Mouse (Mus musculus): ENCODE data around the gene E2f6.

E2f6 gene

DNA sequence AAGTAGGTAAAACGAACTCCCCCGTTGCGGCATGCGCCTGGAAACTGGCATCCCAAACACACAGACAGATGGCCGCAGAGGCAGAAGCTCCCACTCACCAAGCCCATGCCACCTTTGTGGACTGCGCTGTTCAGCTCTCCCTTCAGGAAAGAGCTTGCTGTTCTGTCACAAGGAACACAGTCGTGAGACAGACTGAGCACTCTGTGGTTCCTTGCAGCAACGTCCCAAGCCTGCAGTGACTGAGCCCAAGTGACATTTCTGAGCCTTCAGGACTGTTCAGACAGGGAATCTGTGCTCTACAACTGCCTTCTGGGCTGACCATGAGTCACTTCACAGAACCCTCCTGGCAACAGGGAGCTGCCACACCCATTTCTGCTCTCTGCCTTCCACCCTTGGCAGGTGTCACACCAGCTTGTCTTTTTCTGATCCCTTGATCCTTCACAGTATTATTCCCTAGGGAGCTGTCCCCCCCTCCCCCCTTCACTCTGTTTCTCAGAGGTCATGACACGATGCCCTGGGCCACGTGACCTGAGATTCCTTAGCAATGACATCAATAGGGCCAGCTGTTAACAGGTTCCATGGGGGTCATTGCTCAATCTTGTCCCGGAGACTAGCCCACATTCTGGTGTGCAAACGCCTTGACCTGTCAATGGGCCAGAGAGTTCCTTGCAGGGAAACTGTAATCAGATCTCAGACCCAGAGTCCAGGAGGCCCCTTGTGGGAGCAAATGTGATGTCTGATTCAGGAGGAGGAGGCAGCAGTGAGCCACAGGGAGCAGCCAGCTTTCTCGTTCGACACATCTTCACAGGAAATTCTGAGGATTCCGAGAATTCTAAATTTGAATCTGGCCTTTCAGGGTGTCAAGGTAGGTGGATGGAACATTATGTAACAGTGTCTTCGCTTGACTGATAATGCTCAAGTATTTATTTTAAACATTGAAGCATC lies 39.9 kb downstream of the E2f6 start:
- H3K36me3 ChIP-seq (ENCODE audit: control insufficient read depth, insufficient read depth, low read length, poor library complexity, severe bottlenecking): no peaks in the 10 kb centered on the region
- no peak for DNase-seq (ENCODE audit: low read depth, low spot score)
- H3K27me3 ChIP-seq (ENCODE audit: control insufficient read depth, insufficient read depth, low read length, poor library complexity, severe bottlenecking): no peaks in the 10 kb centered on the region

DNA sequence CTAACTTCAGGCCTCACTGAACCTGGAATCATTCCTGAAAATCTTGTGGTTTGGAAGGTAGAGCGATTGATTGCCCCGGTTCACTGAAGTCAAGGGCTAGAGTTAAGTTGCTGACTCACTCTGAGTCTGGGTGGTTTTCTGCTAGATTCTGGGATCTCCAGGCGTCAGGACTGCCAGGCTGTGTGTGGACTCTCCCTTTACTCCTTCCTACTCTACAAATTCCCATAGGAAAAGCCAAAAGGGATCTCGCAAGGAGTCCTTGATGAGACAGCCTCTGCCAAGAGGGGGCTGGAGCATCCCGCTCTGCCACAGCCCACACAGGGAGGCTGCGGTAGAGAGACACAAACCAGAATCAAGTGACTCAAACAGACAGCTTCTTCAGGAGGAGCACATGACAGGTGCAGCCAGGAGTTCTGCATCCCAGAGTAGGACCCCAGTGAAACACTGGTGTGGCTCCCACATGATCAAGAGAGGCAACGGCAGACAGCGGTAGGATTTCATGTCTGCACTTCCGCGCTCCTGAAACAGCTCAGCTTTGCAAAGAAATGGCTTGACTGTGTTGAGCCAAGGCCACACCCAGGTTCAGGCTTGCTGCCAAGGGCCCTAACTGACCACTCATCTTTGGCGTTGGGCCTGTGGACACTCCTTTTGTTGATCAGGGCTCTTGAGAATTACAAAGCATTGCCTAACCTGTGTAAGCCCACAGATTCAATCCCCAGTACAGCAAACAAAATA lies 42.8 kb downstream of the E2f6 start:
- H3K36me3 ChIP-seq (ENCODE audit: control insufficient read depth, insufficient read depth, low read length, poor library complexity, severe bottlenecking): no peaks in the 10 kb centered on the region
- no peaks in the 10 kb centered on the region for H3K27me3 ChIP-seq (ENCODE audit: control insufficient read depth, insufficient read depth, low read length, poor library complexity, severe bottlenecking)
- no peak for DNase-seq (ENCODE audit: low read depth, low spot score)

DNA sequence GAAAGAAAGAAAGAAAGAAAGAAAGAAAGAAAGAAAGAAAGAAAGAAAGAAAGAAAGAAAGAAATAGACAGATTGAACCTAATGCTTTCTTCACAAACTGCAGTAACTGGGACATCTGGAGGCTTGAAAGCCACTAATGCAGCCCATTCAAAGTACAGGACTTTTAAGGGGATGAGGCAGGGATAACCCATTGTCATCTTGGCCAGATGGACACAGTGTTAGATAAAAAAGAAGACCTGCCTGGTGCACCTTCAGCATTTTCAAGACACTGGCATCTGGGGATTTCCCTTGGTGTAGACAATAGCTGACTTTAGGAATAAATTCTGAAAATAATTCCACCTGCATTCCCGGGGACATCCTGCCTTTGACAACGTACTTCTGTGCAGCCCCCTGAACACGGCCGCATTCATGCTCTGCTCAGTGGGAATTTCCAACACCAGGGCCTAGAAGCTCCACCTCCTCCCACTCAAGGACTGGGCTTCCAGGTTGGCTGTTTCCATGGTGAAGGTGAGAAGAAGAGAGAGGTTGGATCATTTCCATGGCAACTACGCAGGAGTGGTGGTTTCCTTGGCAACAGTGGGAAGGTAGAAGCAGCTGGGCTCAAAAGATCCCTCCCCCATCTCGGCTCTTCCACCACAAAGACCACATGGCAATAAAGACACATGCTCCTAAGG lies 45.0 kb downstream of the E2f6 start:
- DNase-seq (ENCODE audit: low read depth, low spot score): no peak
- Histone ChIP-seq H3K27me3 (ENCODE audit: control insufficient read depth, insufficient read depth, low read length, poor library complexity, severe bottlenecking) (no peaks in the 10 kb centered on the region), H3K36me3 (ENCODE audit: control insufficient read depth, insufficient read depth, low read length, poor library complexity, severe bottlenecking) (no peaks in the 10 kb centered on the region)

DNA sequence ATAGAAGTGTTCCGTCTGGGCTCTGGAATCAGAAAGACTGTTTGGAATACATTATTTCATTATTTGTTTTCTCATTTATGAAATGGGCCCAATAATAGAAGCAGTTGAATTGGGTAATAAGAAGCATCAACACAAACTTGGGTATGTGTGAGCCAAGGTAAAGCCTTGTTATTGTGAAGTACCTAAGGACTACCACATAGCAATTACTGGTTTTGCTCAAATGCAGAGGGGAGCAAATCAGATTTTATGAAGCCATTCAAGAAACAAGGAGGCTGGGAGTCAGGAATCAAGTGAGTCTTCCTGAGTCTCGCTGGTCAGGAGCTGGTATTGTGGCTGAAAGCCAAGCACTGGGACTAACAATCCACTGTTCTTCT lies 45.5 kb downstream of the E2f6 start:
- Histone ChIP-seq H3K27me3 (ENCODE audit: control insufficient read depth, insufficient read depth, low read length, poor library complexity, severe bottlenecking) (no peaks in the 10 kb centered on the region), H3K36me3 (ENCODE audit: control insufficient read depth, insufficient read depth, low read length, poor library complexity, severe bottlenecking) (no peaks in the 10 kb centered on the region)
- no peak for DNase-seq (ENCODE audit: low read depth, low spot score)

DNA sequence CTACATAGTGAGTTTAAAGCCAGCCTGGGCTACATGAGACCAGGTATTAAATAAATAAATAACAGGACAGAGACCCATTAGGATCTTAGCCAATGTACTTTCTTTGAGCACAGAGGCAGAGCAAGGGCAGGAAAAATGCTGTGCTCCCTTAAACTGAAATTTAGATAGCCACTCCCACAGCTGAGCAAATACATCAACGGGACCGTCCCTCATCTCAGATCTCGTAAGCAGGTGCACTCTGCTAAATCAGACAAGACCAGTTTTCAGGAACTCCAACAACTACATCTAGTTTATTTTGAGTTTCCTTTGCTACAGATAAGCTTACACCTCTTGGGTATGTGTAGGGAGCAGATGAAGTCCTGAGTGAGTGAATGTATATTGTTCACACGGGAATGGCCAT lies 47.3 kb downstream of the E2f6 start:
- DNase-seq (ENCODE audit: low read depth, low spot score): peak; percentile 54
- no peaks in the 10 kb centered on the region for H3K27me3 ChIP-seq (ENCODE audit: control insufficient read depth, insufficient read depth, low read length, poor library complexity, severe bottlenecking)
- H3K36me3 ChIP-seq (ENCODE audit: control insufficient read depth, insufficient read depth, low read length, poor library complexity, severe bottlenecking): no peaks in the 10 kb centered on the region

DNA sequence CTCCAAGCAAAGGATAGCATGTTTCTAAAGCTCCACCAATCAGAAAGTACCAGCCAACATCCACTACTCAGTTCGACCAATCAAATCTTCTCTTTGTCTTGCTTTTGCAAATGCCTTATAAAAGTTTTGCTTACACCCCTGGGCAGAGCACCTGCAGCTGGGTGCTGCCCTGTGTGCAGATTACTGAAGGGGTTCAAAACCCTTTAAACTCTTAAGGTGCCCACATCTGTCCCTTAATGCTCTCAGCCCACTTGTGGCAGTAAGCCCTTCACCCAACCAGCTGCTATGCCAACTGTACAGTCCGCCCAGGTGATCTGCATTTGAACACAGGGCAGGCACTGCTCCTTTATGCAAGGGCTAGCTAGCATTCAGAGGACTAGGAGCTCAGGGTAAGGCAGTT lies 49.0 kb downstream of the E2f6 start:
- Histone ChIP-seq H3K27me3 (ENCODE audit: control insufficient read depth, insufficient read depth, low read length, poor library complexity, severe bottlenecking) (no peaks in the 10 kb centered on the region), H3K36me3 (ENCODE audit: control insufficient read depth, insufficient read depth, low read length, poor library complexity, severe bottlenecking) (no peaks in the 10 kb centered on the region)
- no peak for DNase-seq (ENCODE audit: low read depth, low spot score)

DNA sequence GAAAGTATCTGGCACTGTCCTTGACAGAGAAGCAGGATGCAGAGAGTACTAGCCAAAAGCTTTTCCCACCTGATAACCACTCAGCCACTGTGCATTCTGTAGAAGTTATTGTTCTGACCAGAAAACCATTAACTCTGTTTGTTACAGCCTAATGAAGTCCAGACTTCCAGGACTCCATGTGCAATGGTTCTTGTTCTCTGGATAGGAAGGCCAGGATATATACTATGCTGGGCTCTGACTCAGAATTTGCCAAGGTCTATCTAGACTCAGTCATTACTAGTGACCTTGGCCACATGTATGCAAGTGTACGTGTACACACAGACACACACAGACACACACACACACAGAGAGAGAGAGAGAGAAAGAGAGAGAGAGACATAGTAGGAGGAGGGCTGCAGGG lies 49.8 kb downstream of the E2f6 start:
- DNase-seq (ENCODE audit: low read depth, low spot score): no peak
- Histone ChIP-seq H3K36me3 (ENCODE audit: control insufficient read depth, insufficient read depth, low read length, poor library complexity, severe bottlenecking) (no peaks in the 10 kb centered on the region), H3K27me3 (ENCODE audit: control insufficient read depth, insufficient read depth, low read length, poor library complexity, severe bottlenecking) (no peaks in the 10 kb centered on the region)

DNA sequence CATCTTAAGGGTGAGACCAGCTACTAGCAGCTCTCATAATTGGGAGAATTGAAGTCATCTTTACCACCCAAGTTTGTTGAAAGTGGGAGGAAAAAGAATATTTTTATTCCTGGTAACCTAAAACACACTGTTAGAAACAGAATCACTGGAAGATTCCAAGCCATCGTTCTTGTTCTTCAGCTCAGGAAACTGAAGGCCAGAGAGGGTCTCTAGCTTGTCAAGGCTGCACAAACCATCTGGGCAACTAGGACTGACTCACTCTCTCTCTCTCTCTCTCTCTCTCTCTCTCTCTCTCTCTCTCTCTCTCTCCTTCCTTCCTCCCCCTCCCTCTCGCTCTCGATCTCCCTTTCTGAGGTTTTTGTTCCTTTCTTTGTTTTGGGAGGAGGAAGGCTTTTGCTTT lies 50.2 kb downstream of the E2f6 start:
- H3K36me3 ChIP-seq (ENCODE audit: control insufficient read depth, insufficient read depth, low read length, poor library complexity, severe bottlenecking): no peaks in the 10 kb centered on the region
- no peaks in the 10 kb centered on the region for H3K27me3 ChIP-seq (ENCODE audit: control insufficient read depth, insufficient read depth, low read length, poor library complexity, severe bottlenecking)
- DNase-seq (ENCODE audit: low read depth, low spot score): no peak

DNA sequence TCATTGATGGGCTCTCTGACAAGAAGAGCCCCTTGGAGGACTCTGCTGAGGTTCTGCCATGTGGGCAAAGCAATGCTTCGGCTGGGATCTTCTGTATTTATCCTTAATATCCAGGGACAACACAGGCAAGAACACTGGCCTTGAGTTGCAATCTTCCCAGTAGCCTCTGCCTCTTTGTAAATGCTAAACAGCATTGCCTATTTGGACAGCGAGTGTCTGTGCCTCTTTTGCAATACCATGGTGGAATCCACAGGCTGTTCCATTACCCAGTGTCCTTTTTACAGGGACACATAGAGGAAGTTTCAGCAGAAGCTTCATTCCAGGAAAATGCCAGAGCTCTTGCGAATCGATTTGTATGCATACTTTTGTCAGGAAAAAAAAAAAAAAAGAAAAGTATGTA lies 53.7 kb downstream of the E2f6 start:
- no peak for DNase-seq (ENCODE audit: low read depth, low spot score)
- H3K36me3 ChIP-seq (ENCODE audit: control insufficient read depth, insufficient read depth, low read length, poor library complexity, severe bottlenecking): no peaks in the 10 kb centered on the region
- H3K27me3 ChIP-seq (ENCODE audit: control insufficient read depth, insufficient read depth, low read length, poor library complexity, severe bottlenecking): no peaks in the 10 kb centered on the region

DNA sequence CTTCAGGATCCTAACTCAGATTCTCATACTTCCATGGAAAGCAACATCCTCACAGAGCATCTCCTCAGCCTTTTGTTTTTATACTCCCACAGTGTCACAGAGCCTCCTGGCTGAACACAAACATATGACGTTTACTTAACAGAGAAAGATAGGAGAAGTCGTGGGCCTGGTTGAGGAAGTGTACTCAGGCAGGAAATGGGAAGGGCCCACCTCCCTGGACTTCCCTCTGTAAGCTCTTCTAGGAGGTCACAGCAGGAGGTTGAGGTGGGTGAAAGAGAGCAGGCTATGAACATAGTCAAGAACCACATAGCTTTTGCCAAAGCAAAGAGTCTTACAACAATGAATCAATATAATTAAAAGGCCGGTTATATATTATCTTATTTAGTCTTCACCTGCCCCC lies 55.1 kb downstream of the E2f6 start:
- Histone ChIP-seq H3K36me3 (ENCODE audit: control insufficient read depth, insufficient read depth, low read length, poor library complexity, severe bottlenecking) (no peaks in the 10 kb centered on the region), H3K27me3 (ENCODE audit: control insufficient read depth, insufficient read depth, low read length, poor library complexity, severe bottlenecking) (no peaks in the 10 kb centered on the region)
- DNase-seq (ENCODE audit: low read depth, low spot score): no peak

DNA sequence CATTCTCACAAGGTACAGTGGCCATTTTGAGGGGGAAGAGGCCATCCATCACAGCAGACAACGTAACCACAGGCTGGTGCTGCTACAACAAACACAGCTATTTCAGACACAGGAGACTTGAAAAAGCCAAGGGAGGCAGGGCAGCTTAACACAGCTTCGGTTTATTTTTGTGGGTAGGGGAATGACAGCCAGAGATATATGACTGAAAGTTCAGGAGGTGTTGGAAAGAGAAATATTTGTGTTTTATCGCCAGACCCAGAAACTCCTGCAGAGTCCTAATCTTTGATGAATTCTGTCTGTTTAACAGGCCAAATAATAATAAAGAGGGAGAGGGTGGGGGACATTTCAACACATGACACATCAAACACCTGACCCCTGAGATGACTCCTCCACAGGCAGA lies 55.7 kb downstream of the E2f6 start:
- no peaks in the 10 kb centered on the region for H3K36me3 ChIP-seq (ENCODE audit: control insufficient read depth, insufficient read depth, low read length, poor library complexity, severe bottlenecking)
- no peaks in the 10 kb centered on the region for H3K27me3 ChIP-seq (ENCODE audit: control insufficient read depth, insufficient read depth, low read length, poor library complexity, severe bottlenecking)
- no peak for DNase-seq (ENCODE audit: low read depth, low spot score)

DNA sequence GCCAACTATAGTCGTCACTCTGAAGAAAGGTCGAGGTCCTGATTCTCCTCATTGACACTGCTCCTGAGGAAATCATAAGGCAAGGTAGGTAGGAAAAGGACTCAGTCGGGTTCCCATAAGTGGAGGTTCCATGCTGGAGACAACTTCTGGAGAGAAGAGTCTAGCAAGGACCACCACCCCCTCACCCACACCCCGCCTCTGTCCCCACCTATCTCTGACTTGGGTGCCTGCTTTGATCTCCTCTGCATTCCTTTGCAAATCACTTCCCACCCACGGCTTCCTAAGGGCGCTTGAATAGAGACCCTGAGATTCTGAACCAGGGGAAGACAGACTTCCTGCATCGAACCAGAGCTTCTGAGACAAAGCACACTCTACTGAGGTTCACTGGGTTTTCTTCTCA lies 56.5 kb downstream of the E2f6 start:
- Histone ChIP-seq H3K36me3 (ENCODE audit: control insufficient read depth, insufficient read depth, low read length, poor library complexity, severe bottlenecking) (no peaks in the 10 kb centered on the region), H3K27me3 (ENCODE audit: control insufficient read depth, insufficient read depth, low read length, poor library complexity, severe bottlenecking) (no peaks in the 10 kb centered on the region)
- DNase-seq (ENCODE audit: low read depth, low spot score): no peak

DNA sequence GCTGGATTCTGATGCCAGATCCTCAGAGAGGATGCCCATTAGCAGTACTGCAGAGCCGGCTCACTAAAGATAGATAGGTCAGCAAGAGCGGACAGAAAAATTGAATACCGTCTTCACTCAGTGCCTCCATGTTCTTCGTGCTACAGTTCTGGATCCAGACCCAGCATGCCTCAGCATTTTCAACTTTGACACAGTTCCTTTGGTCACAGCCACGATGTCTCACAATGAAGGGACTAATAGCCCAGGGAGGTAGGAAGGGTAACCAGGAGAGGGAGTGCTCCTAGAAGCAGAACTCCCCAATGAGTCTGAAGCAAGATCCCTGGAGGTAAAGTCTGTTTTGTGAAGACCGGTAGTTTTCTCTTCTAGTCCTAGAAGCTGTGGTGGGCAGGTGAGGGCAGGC lies 57.9 kb downstream of the E2f6 start:
- no peak for DNase-seq (ENCODE audit: low read depth, low spot score)
- Histone ChIP-seq H3K27me3 (ENCODE audit: control insufficient read depth, insufficient read depth, low read length, poor library complexity, severe bottlenecking) (no peaks in the 10 kb centered on the region), H3K36me3 (ENCODE audit: control insufficient read depth, insufficient read depth, low read length, poor library complexity, severe bottlenecking) (no peaks in the 10 kb centered on the region)

DNA sequence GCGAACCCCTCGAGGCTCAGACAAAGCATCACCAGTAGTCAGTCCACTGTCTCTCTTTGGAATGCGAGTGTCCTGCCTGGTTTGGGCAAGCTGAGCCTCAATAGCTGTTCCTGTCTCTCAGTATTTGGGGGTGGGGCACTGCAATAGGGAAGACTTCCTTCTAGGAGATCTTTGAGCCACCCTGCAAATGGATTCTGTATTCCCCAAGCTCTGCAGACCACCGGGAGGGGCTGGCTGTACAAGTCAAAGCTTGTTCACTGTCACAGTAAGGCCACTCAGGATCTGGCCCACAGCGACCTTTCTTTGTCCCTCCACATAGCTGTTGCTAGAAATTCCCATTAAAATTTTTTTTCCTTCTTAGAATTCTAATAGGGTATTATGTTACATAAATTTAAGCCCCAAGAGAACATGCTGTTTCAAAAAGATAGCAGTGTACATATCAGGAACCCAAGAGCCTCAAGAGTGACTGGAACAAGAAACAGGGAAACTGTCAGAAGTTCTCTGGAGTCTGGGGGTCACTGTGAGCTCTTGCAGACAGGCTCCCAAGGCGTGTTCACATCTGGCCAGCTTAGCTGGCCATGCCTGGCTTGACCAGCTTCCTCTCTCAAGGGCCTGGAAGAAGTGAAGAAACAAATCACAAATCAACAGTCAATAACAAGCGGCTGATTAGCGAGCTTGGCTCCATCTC lies 58.5 kb downstream of the E2f6 start:
- Histone ChIP-seq H3K27me3 (ENCODE audit: control insufficient read depth, insufficient read depth, low read length, poor library complexity, severe bottlenecking) (no peaks in the 10 kb centered on the region), H3K36me3 (ENCODE audit: control insufficient read depth, insufficient read depth, low read length, poor library complexity, severe bottlenecking) (no peaks in the 10 kb centered on the region)
- DNase-seq (ENCODE audit: low read depth, low spot score): no peak
